Mouse (Mus musculus): ENCODE measurements at regions not wholly inside any gene's neighbourhood (a gene's known extent, or its start where the extent isn't known, plus 50 kb on each side); places are given as distances from the start of the nearest gene placed in this dataset.

- TF ChIP-seq POLR2A (IDR thresholded peaks at IDR 0.05; ENCODE audit: extremely low read depth, insufficient read depth, low read length) (no peak), CTCF (IDR thresholded peaks at IDR 0.05; ENCODE audit: low read depth, low read length) (no peak)
Observed at GRCm38 (mm10) chr16:30000166-30000565, 64.0 kb upstream of the Hes1 start.
